Mouse (Mus musculus): ENCODE measurements around the gene Taf5l. TPM values are rescaled to one million over a fixed set of nuclear protein-coding genes. Genes with fewer than 3 reads are reported as not detected.
"Not testable (repeated sequence)": the region's sequence is repeated elsewhere in the genome, so short reads cannot be mapped to it uniquely, and the experiment has no call there.

The Taf5l gene
- total RNA-seq, 4 experiments from 2014 or later: 22.1 to 23.0 (median 22.5) TPM

GRCm38 (mm10) chr8:124014299-124014698 lies 6.9 kb downstream of the Taf5l start:
- DNase-seq (ENCODE audit: low spot score in 2 of 2): not testable (repeated sequence)

GRCm38 (mm10) chr8:124011989-124012586 lies 9.1 kb downstream of the Taf5l start:
- DNase-seq (ENCODE audit: low spot score in 2 of 2): no peak

GRCm38 (mm10) chr8:124011580-124011979 lies 9.6 kb downstream of the Taf5l start:
- no peak for DNase-seq (ENCODE audit: low spot score in 2 of 2)

- DNase-seq (ENCODE audit: low spot score in 2 of 2): no peak
These were observed 13.4 kb downstream of the Taf5l start for GRCm38 (mm10) chr8:124007829-124008228.

GRCm38 (mm10) chr8:124002546-124003108 lies 18.6 kb downstream of the Taf5l start:
- DNase-seq (ENCODE audit: low spot score in 2 of 2): no peak

- no peak for DNase-seq (ENCODE audit: low spot score in 2 of 2)
These were observed 21.6 kb downstream of the Taf5l start for GRCm38 (mm10) chr8:123999568-123999967.

DNA sequence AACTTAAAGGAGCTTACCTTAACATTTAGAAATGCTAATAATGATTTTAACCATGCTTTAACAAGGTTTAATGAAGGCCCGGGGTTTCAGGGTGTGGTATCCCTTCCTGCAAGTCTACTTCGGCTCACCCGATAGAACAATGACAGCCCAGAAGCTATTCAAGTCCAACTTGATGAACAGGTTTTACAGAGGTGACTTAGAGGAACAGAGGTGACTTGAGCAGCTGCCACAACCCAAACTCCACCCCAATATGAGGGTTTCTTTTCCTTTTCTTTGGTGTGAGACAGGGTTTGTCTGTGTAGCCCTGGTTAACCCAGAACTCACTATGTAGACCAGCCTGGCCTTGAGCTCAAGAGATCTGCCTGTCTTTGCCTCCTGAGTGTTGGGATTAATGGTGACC lies 27.2 kb downstream of the Taf5l start:
- DNase-seq (ENCODE audit: low spot score in 2 of 2): no peak

DNA sequence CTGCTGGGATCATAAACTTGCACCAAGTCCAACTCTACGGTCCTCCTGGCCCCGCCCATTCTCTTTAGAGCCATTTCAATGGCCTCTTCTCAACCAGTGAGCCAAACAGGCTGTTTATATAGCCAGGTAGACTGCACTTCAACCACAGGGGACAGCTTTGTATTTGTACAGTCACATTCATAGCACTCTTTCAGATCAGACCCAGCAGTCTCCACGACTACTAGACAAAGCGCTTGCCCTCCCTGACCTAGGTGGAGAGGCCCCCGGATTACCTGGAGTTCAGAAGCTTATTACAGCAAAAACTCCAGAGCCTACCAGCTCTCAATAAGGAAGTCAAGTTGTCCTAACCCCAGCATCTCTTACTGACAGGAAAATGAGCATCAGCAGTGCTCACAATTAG lies 27.6 kb downstream of the Taf5l start:
- DNase-seq (ENCODE audit: low spot score in 2 of 2): no peak

DNA sequence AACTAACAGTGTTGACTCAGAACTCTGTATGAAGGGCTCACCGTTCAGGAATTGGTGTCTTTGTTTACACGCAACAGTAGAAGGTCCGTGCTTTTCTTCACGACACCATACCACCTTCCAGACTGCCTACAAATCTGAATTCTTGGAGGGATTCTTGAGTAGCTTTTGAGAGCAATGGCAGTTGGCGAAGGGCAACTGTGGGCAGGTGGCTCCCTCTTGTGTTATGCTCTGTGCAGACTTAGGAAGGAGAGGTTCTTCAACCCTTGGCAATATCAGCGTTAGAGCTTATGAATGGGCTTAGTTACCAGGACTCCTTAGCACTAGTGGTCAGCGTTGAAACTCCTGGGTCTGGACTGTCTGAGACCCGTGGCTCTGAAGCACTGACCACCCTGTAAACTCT lies 28.6 kb downstream of the Taf5l start:
- DNase-seq (ENCODE audit: low spot score in 2 of 2): no peak

DNA sequence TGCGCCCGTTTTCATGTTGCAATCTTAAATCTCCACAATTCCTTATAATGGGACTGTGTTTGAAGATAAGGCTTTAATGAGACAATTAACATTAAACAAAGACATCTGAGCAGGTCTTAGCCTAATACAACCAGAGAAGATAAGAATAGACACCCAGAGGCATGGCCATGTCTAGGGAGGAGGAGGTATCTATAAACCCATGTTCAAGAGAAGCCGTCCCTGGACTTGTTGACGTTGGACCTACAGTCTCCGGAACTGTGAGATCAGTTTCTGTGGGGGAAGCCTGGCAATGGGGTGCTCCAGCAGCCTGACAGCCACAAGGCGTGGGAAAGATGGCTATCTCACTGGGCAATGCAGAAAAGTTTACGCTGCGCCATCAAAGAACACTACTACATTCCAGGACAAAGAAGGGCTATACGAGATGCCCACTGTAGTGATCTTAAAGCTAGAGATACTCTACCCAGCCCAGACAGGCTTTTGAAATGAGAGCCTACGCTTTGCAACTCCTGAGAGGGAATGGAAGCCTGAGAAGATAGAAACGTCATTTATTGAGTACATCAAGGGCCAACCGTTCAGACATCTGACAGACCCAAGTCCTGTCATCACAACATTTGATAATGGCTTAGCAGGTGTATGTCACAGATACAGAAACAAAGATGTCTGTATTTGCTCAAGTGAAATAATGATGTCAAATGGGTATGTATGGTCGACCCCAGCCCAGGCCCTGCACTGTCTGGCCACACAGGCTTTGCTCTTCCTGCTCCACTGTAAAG lies 30.7 kb downstream of the Taf5l start:
- no peak for DNase-seq (ENCODE audit: low spot score in 2 of 2)

DNA sequence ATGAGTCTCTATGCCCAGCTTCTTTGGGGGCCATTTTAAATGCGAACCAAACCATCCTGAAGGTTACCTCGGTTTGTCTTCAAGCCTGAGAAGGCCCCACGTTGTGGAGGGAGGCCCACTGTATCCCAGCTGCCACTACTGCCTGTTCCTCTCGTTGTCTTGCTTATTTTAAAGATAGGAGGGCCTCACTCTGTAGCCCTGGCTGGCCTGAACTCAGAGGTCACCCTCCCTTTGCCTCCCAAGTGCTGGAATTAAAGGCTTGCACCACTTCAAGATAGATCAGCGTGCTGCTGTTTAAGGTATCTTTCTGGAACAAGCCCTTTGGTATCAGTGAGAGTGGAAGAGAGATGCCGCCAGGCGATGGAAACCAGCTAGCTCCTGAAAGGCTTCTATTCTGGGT lies 32.1 kb downstream of the Taf5l start:
- DNase-seq (ENCODE audit: low spot score in 2 of 2): no peak

DNA sequence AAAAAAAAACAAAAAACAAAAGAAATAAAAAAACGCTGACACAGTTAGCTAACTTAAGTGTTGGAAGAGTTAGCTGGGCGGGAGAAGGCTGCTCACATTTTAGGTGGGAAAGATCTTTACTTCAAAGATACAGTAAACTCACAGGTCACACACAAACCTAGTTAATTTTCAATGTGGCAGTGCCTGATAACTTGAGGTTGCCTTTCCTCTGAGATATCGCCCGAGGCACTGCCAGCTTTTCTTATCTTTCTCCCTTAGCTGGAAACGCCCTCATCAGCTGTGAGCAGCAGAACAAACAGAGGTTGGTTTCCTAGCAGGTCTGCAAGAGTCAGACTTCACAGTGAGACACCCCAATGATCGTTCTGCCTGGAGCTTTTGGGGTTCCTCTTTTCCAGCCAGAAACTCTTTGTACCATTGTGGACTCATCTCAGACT lies 32.6 kb downstream of the Taf5l start:
- no peak for DNase-seq (ENCODE audit: low spot score in 2 of 2)

DNA sequence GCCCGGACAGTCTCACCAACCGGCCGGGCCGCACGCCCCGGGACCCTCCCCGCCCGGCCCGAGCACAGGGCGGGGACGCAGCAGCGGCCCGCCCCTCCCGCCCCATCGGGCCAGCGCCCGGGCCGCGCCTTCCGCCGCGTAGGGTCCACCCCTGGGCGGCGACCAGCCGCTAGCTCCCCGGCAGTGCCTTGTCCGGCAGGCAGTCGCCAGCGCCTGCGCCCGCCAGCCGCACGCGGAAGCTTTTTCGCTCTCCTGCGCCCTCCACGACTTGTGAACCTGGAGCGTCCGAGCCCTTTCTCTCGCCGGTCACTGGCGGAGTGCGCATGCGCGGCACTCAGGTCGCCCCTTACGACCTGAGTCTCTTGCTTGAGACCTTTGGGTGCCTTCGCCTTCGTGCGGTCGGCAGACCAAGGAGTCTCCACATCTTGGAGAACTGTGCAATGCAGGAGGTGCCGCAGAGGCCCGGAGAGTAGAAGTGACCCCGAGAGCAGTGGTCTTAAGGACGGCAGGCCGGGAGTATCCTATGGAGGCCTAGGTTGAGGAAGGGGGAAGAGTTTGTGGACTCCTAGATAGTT lies 38.3 kb downstream of the Taf5l start, which contains the start of gene Abcb10:
Gene Abcb10 (minus strand): TSS at position 297 of the 575 bp plus-strand sequence.
- peak; percentile 78 for DNase-seq (ENCODE audit: low spot score in 2 of 2)

- DNase-seq (ENCODE audit: low spot score in 2 of 2): peak in 1 of 2 experiments; percentile 32
These were observed 38.9 kb downstream of the Taf5l start for GRCm38 (mm10) chr8:123982291-123982793.

- peak; percentile 9 to 35 for DNase-seq (ENCODE audit: low spot score in 2 of 2)
These were observed 39.5 kb downstream of the Taf5l start for GRCm38 (mm10) chr8:123981674-123982073.

DNA sequence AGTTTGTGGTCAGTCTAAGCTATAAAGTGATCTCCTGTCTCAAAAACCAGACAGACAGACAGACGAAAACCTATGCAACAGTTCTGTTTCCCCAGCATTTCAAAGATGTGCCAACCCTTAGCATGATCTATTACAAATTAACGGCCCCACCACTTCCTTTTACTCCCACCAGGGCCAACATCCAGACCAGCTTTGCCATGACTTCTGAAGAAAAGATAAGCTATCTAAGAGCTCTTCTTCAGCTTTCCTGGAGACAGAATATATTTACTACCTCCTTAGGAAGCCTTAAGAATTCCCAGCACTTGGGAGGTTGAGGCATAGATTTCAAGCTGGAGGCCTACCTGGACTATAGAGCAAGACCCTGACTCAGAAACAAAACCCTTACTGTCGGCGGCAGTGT lies 41.0 kb downstream of the Taf5l start:
- no peak for DNase-seq (ENCODE audit: low spot score in 2 of 2)

- no peak for DNase-seq (ENCODE audit: low spot score in 2 of 2)
These were observed 42.3 kb downstream of the Taf5l start for GRCm38 (mm10) chr8:123978926-123979325.

GRCm38 (mm10) chr8:123978166-123978838 lies 42.9 kb downstream of the Taf5l start:
- no peak for DNase-seq (ENCODE audit: low spot score in 2 of 2)

DNA sequence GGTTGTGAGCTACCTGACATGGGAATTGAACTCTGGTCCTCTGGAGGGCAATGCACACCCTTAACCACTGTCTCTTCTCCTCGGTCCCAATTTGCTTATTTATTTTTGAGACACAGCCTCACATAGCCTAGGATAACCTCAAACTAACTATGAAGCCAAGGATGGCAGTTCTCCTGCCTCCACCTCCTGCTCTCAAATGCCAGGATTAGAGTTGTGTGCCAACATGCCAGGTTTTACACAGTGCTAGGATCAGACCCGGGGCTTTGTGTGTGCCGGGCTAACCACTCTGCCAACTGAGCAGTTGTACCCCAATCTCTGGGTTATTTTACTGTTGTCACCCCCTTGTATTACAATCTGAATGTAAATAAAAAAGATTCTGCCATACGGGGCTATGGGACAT lies 43.7 kb downstream of the Taf5l start:
- DNase-seq (ENCODE audit: low spot score in 2 of 2): no peak

DNA sequence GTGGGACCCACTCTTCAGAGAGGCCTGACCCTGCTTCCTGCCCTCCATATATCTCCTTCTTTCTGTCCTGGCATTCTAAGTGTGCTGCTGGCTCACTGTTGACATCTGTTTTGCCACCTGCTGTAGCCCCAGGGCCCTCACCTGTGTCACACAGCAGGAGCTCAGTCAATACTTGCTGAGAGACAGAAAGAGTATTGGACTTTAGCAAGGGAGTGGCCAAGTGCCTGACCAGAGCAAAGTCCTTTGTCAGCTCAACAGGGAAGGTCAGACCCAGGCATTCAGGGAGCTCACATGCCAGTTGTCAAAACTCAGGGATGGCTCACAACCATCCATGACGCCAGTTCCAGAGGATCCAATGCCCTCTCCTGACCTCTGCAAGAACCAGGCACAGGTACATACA lies 47.7 kb downstream of the Taf5l start:
- DNase-seq (ENCODE audit: low spot score in 2 of 2): no peak

GRCm38 (mm10) chr8:123966896-123967295 lies 54.3 kb downstream of the Taf5l start:
- no peak for DNase-seq (ENCODE audit: low spot score in 2 of 2)

Data from left cerebral cortex, adult 8-10 months (tissue).